Mouse (Mus musculus) E14TG2a.4 (cell line): Measurements from ENCODE around the gene Fasn.

Experiments
- CTCF ChIP-seq: conservative IDR thresholded peaks from 2 replicates; pipeline ENCODE4 v1.5.1; 2014; ENCODE audit warnings: low read length
- POU5F1 ChIP-seq: IDR thresholded peaks from 2 replicates; pipeline ENCODE4 v1.6.1; 2014; ENCODE audit warnings: low read length, borderline replicate concordance

DNA sequence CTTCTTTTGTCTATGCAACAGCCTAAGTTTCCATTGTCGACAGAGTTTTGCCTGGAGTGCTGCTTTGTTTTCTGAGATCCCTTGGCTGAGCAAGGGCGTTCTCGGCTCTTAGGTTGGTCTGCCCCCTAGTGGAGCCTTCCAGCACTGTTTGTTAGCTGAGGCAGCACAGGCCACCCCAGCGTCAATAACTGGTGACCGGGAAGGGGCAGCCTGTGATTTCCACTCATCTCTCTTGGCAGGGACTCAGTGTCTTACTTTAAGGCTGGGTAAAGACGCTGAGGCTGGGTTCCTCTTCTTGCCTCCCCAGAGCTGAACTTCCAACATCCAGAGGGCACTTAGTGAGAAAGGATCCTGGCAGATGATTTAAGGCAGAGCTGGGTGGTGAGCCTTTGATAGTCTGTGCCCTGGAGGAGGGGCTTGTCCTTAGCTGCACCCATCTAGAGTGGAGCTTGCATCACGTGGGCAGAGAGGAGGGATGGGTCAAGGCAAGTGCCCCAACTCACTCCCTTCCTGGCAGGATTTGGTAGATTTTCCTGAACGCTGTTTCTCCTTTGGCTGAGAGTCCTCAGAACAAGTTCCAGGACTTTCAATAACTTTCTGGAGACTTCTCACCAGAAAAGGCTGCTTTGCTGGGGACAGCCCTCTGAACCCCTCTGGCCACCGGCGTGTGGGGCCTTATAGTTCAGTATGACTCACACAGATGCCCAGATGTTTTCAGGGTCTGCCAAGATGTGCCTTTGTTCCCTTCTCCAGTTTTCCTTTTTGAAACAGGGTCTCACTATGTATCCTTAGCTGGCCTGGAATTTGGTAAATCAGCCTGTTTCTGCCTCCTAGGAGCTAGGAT lies 24.1 kb downstream of the Fasn start:
- TF ChIP-seq CTCF (peak; percentile 92), POU5F1 (no peak)
